Comparison of ENCODE assay signal across 8 mouse cellular contexts in genomic region chr9:78296089-78296488, GRCm38 (mm10). TPM values are rescaled to one million over a fixed set of nuclear protein-coding genes. Genes with fewer than 3 reads are reported as not detected.
DNase-seq lines count a peak whose midpoint lies in the region; ATAC-seq lines count a peak whose summit lies in the region.
"Not testable (repeated sequence)": the region's sequence is repeated elsewhere in the genome, so short reads cannot be mapped to it uniquely, and the experiment has no call there.

No protein-coding gene starts in this region.

- peak; percentile 66 for ATAC-seq in erythroblast, adult 5-6 weeks (replicated peaks; ENCODE audit: low FRiP score, poor library complexity, severe bottlenecking)

- intact Hi-C loops in heart, postnatal 36 days (cut with DNase I), result not testable (repeated sequence)

- peak; percentile 14 for DNase-seq in MEL-GATA-1-ER (ENCODE audit: extremely low read depth, low read depth)
- DNase-seq in c-Kit-positive CD71-positive TER-119-positive erythroid progenitor cells, embryonic 14.5 days (ENCODE audit: low spot score), result peak; percentile 37
- DNase-seq in heart, postnatal 36 days, result peak; percentile 12 to 41
- DNase-seq in kidney, postnatal 36 days, result peak; percentile 46 to 76
- DNase-seq in lung, postnatal 25 days (ENCODE audit: low spot score), result peak; percentile 15
- peak; percentile 69 for DNase-seq in retina, postnatal 1 day
- DNase-seq in urinary bladder, postnatal 14 days (ENCODE audit: low spot score), result peak; percentile 56

RNA-seq across cellular contexts. Expression of gene Gm10639, which starts 6.4 kb away (rescaled TPM):
- total RNA-seq in erythroblast, adult 5-6 weeks (2015; ENCODE audit: low replicate concordance), result not detected in 2 replicates
- not detected in 2 replicates for total RNA-seq in erythroblast, adult 5-6 weeks (2017; ENCODE audit: low replicate concordance)
- not detected for total RNA-seq in heart, postnatal 36 days (2021)

RNA-seq across cellular contexts. Expression of gene Omt2a, which starts 18.5 kb away (rescaled TPM):
- not detected in 2 replicates for total RNA-seq in erythroblast, adult 5-6 weeks (2015; ENCODE audit: low replicate concordance)
- not detected in 2 replicates for total RNA-seq in erythroblast, adult 5-6 weeks (2017; ENCODE audit: low replicate concordance)
- not detected for total RNA-seq in heart, postnatal 36 days (2021)

RNA-seq across cellular contexts. Expression of gene Omt2b, which starts 31.3 kb away (rescaled TPM):
- total RNA-seq in erythroblast, adult 5-6 weeks (2015; ENCODE audit: low replicate concordance), result not detected in 2 replicates
- total RNA-seq in erythroblast, adult 5-6 weeks (2017; ENCODE audit: low replicate concordance), result not detected in 2 replicates
- not detected for total RNA-seq in heart, postnatal 36 days (2021)

RNA-seq across cellular contexts. Expression of gene Gm3776, which starts 39.2 kb away (rescaled TPM):
- not detected in 2 replicates for total RNA-seq in erythroblast, adult 5-6 weeks (2015; ENCODE audit: low replicate concordance)
- total RNA-seq in erythroblast, adult 5-6 weeks (2017; ENCODE audit: low replicate concordance), result not detected in 2 replicates
- 1 to 10 TPM; 1.0 to 1.2 TPM for total RNA-seq in heart, postnatal 36 days (2021)

RNA-seq across cellular contexts. Expression of gene Gsta2, which starts 59.5 kb away (rescaled TPM):
- total RNA-seq in erythroblast, adult 5-6 weeks (2015; ENCODE audit: low replicate concordance), result not detected in 2 replicates
- total RNA-seq in erythroblast, adult 5-6 weeks (2017; ENCODE audit: low replicate concordance), result not detected in 2 replicates
- under 1 TPM in 1 of 2 experiments, not detected in 1; 0.46 TPM for total RNA-seq in heart, postnatal 36 days (2021)

Comparison
In these comparisons a context has a peak if more than half of its experiments do, and no peak if none do; other contexts are left out.
1. Peak in every context shown above with its lines: DNase-seq and ATAC-seq.
2. DNase-seq: peak in every context shown above with its lines; median percentile 69 in retina, postnatal 1 day; 61 in kidney, postnatal 36 days; 56 in urinary bladder, postnatal 14 days; 37 in c-Kit-positive CD71-positive TER-119-positive erythroid progenitor cells, embryonic 14.5 days; 26 in heart, postnatal 36 days; 15 in lung, postnatal 25 days; 14 in MEL-GATA-1-ER.